Mouse (Mus musculus) CH12.LX (cell line): Measurements from ENCODE around the gene Rpl21.

Experiments used
- CTCF ChIP-seq, 2 experiments: IDR thresholded peaks in 1 of 2; conservative IDR thresholded peaks in 1 of 2; 2 replicates each; pipeline ENCODE4 v1.5.1; 2011 to 2012; ENCODE audit warnings: low read depth in 2 of 2, low read length in 2 of 2, improper control_type of control experiment in 1 of 2, inconsistent platforms in 1 of 2, mild to moderate bottlenecking in 1 of 2, moderate library complexity in 1 of 2
- ETS1 ChIP-seq: conservative IDR thresholded peaks from 2 replicates; pipeline ENCODE4 v1.6.1; 2012; ENCODE audit warnings: low read depth, mild to moderate bottlenecking, inconsistent platforms, low read length, improper control_type of control experiment, moderate library complexity
- GABPA ChIP-seq: IDR thresholded peaks from 2 replicates; pipeline ENCODE4 v1.6.1; 2012; ENCODE audit warnings: low read depth, low read length, improper control_type of control experiment, inconsistent platforms; ENCODE audit not compliant: insufficient replicate concordance
- KAT2A ChIP-seq: IDR thresholded peaks from 2 replicates; pipeline ENCODE4 v1.6.1; 2012; ENCODE audit warnings: low read length, improper control_type of control experiment, inconsistent platforms; ENCODE audit not compliant: insufficient replicate concordance
- PAX5 ChIP-seq: IDR thresholded peaks from 2 replicates; pipeline ENCODE4 v1.6.1; 2012; ENCODE audit warnings: low read length, inconsistent platforms, mixed read lengths
- POLR2A ChIP-seq: IDR thresholded peaks from 2 replicates; pipeline ENCODE4 v1.6.1; 2011; ENCODE audit warnings: low read depth, mild to moderate bottlenecking, improper control_type of control experiment, low read length
- POLR2AphosphoS2 ChIP-seq: IDR thresholded peaks from 2 replicates; pipeline ENCODE4 v1.6.1; 2011; ENCODE audit warnings: low read depth, low read length, improper control_type of control experiment
- ZC3H11A ChIP-seq: IDR thresholded peaks from 2 replicates; pipeline ENCODE4 v1.6.1; 2012; ENCODE audit warnings: low read depth, mild to moderate bottlenecking, inconsistent platforms, low read length, improper control_type of control experiment

GRCm38 (mm10) chr5:146815394-146815793 lies 17.3 kb upstream of the Rpl21 start:
- TF ChIP-seq POLR2AphosphoS2 (no peak), ETS1 (no peak), POLR2A (no peak), ZC3H11A (no peak), KAT2A (no peak), CTCF (conservative IDR thresholded peaks at IDR 0.05 in 1 of 2, IDR thresholded peaks at IDR 0.05 in 1 of 2; ENCODE audit: low read depth in 2 of 2, low read length in 2 of 2) (no peak), GABPA (no peak), PAX5 (no peak)
